8 mouse cellular contexts compared by ENCODE assay signal in genomic region chr10:30803587-30804253, GRCm38 (mm10). TPM values are rescaled to one million over a fixed set of nuclear protein-coding genes. Genes with fewer than 3 reads are reported as not detected.
DNase-seq lines count a peak whose midpoint lies in the region; ATAC-seq and TF ChIP-seq lines count a peak whose summit lies in the region.

No protein-coding gene starts in this region.

- ATAC-seq in frontal cortex, adult (ENCODE audit: low TSS enrichment), result peak; percentile 58
- ATAC-seq in erythroblast, adult 5-6 weeks (replicated peaks; ENCODE audit: low FRiP score, poor library complexity, severe bottlenecking), result peak; percentile 61
- no peak for ATAC-seq in limb, embryonic 12.5 days (ENCODE audit: insufficient number of reproducible peaks, insufficient read depth, low FRiP score, low TSS enrichment, low read depth)
- peak; percentile 7; the same call in 1 of the 2 replicates for ATAC-seq in neural tube, embryonic 12.5 days (ENCODE audit: low FRiP score, low read depth)

- peaks cover 4% of the 10 kb centered on the region; the same call in 1 of the 2 replicates for H3K4me1 ChIP-seq in spleen, adult 2 months (ENCODE audit: control insufficient read depth, insufficient read depth, insufficient read length)
- H3K4me1 ChIP-seq in limb, embryonic 12.5 days (replicated peaks), result peaks cover 5% of the 10 kb centered on the region; the same call in 1 of the 2 replicates
- H3K4me1 ChIP-seq in neural tube, embryonic 12.5 days, result no peaks in the 10 kb centered on the region

- peak overlapping the region; percentile 59 for H3K4me2 ChIP-seq in limb, embryonic 12.5 days
- peak overlapping the region; percentile 62 for H3K4me2 ChIP-seq in neural tube, embryonic 12.5 days (replicated peaks)

- TF ChIP-seq CTCF in spleen, adult 2 months (IDR thresholded peaks at IDR 0.05; ENCODE audit: extremely low read depth, insufficient read depth, insufficient read length, insufficient replicate concordance), result no peak

- H3K27ac ChIP-seq in spleen, adult 2 months (ENCODE audit: insufficient read depth, low read length), result peak overlapping the region; percentile 90
- peak overlapping the region; percentile 97 for H3K27ac ChIP-seq in limb, embryonic 12.5 days
- H3K27ac ChIP-seq in neural tube, embryonic 12.5 days, result peak overlapping the region; percentile 81

- TF ChIP-seq POLR2A in spleen, adult 2 months (IDR thresholded peaks at IDR 0.05; ENCODE audit: low read depth, low read length), result no peak

- no peaks in the 10 kb centered on the region for H3K27me3 ChIP-seq in spleen, adult 2 months (ENCODE audit: control insufficient read depth, insufficient read depth, low read length)
- no peaks in the 10 kb centered on the region for H3K27me3 ChIP-seq in limb, embryonic 12.5 days
- no peaks in the 10 kb centered on the region for H3K27me3 ChIP-seq in neural tube, embryonic 12.5 days (replicated peaks)

- 14% methylated on average over 7 of the region's 7 CpGs for WGBS in spleen, adult 2 months
- 34% methylated on average over 7 of the region's 7 CpGs for WGBS in limb, embryonic 12.5 days
- WGBS in neural tube, embryonic 12.5 days, result 37% methylated on average over 7 of the region's 7 CpGs

- no peak for DNase-seq in frontal cortex, postnatal 25 days (ENCODE audit: low spot score in 2 of 2)
- DNase-seq in spleen, adult 2 months (ENCODE audit: low read depth in 1 of 2, low spot score in 2 of 2), result no peak
- no peak for DNase-seq in spleen, postnatal 14 days (ENCODE audit: low spot score in 2 of 2)
- no peak for DNase-seq in adrenal gland, postnatal 25 days

- no peaks in the 10 kb centered on the region for H3K9me3 ChIP-seq in limb, embryonic 12.5 days
- H3K9me3 ChIP-seq in neural tube, embryonic 12.5 days, result no peaks in the 10 kb centered on the region

- no peaks in the 10 kb centered on the region for H3K36me3 ChIP-seq in spleen, adult 2 months (ENCODE audit: control insufficient read depth, insufficient read depth, low read length)
- H3K36me3 ChIP-seq in limb, embryonic 12.5 days, result no peaks in the 10 kb centered on the region
- no peaks in the 10 kb centered on the region for H3K36me3 ChIP-seq in neural tube, embryonic 12.5 days

- peak overlapping the region; percentile 85 for H3K9ac ChIP-seq in limb, embryonic 12.5 days (replicated peaks)
- peak overlapping the region; percentile 88 for H3K9ac ChIP-seq in neural tube, embryonic 12.5 days

- peak overlapping the region; percentile 92 for H3K4me3 ChIP-seq in spleen, adult 2 months (ENCODE audit: extremely low read depth, insufficient read depth, insufficient read length)
- H3K4me3 ChIP-seq in limb, embryonic 12.5 days (replicated peaks), result peak overlapping the region; percentile 74
- H3K4me3 ChIP-seq in neural tube, embryonic 12.5 days, result peak overlapping the region; percentile 76

RNA-seq across cellular contexts. Expression of gene Ncoa7, which starts 0.6 kb away (rescaled TPM):
- 3.7 and 3.8 TPM in 2 replicates for polyA plus RNA-seq in spleen, adult 2 months (2012; rRNA removed)
- total RNA-seq in erythroblast, adult 5-6 weeks (2015; ENCODE audit: low replicate concordance), result 129 and 168 TPM in 2 replicates
- 257 and 280 TPM in 2 replicates for total RNA-seq in erythroblast, adult 5-6 weeks (2017; ENCODE audit: low replicate concordance)
- polyA plus RNA-seq in limb, embryonic 12.5 days (2016; fragmentation: Nextera tagmentation; extraction: Ambion mirVana), result 10.1 and 11.3 TPM in 2 replicates
- 11.2 TPM in 2 replicates for polyA plus RNA-seq in neural tube, embryonic 12.5 days (2016; fragmentation: Nextera tagmentation; extraction: Ambion mirVana)
- 32.9 and 42.0 TPM in 2 replicates for total RNA-seq in adrenal gland, postnatal 25 days (2021)

RNA-seq across cellular contexts. Expression of gene Hey2, which starts 38.9 kb away (rescaled TPM):
- polyA plus RNA-seq in spleen, adult 2 months (2012; rRNA removed), result 2.2 and 2.9 TPM in 2 replicates
- not detected in 2 replicates for total RNA-seq in erythroblast, adult 5-6 weeks (2015; ENCODE audit: low replicate concordance)
- total RNA-seq in erythroblast, adult 5-6 weeks (2017; ENCODE audit: low replicate concordance), result not detected in 2 replicates
- polyA plus RNA-seq in limb, embryonic 12.5 days (2016; fragmentation: Nextera tagmentation; extraction: Ambion mirVana), result 2.2 TPM in 2 replicates
- 9.2 and 9.8 TPM in 2 replicates for polyA plus RNA-seq in neural tube, embryonic 12.5 days (2016; fragmentation: Nextera tagmentation; extraction: Ambion mirVana)
- 1.1 and 1.5 TPM in 2 replicates for total RNA-seq in adrenal gland, postnatal 25 days (2021)
